Mouse (Mus musculus): ENCODE results near the gene Nxpe2. TPM values are rescaled to one million over a fixed set of nuclear protein-coding genes. Genes with fewer than 3 reads are reported as not detected.
"Not testable (repeated sequence)": the region's sequence is repeated elsewhere in the genome, so short reads cannot be mapped to it uniquely, and the experiment has no call there.

The Nxpe2 gene
- polyA plus RNA-seq, 1 experiment from 2014 or later: 0.42 TPM

DNA sequence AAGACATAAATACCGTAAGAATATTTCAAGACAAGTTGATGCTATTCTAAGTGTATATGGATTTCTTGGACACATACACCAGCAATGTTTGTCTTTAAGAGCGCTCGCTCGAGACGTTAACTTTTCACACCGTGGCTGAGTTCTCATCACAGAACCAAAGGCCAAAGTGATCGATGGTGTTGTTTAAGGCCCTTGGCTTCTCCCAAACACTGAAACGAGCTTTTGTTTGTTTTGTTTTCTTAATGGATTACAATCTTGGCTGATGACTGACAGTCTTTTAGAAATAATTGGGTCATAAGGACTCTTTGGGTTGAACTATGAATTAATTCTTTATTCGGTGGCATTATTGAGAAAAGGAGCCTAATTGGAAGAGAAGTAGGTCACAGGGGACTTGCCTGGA lies 7.8 kb downstream of the Nxpe2 start:
- no peak overlapping the region for H3K27ac ChIP-seq
- no peaks in the 10 kb centered on the region for H3K27me3 ChIP-seq
- H3K4me1 ChIP-seq: no peaks in the 10 kb centered on the region
- ATAC-seq (ENCODE audit: low FRiP score): no peak
- WGBS: 74% methylated on average over 9 of the region's 9 CpGs
- no peak overlapping the region for H3K4me2 ChIP-seq
- no peaks in the 10 kb centered on the region for H3K9me3 ChIP-seq
- H3K4me3 ChIP-seq (replicated peaks): no peak overlapping the region
- H3K9ac ChIP-seq: no peak overlapping the region
- no peaks in the 10 kb centered on the region for H3K36me3 ChIP-seq (replicated peaks)

DNA sequence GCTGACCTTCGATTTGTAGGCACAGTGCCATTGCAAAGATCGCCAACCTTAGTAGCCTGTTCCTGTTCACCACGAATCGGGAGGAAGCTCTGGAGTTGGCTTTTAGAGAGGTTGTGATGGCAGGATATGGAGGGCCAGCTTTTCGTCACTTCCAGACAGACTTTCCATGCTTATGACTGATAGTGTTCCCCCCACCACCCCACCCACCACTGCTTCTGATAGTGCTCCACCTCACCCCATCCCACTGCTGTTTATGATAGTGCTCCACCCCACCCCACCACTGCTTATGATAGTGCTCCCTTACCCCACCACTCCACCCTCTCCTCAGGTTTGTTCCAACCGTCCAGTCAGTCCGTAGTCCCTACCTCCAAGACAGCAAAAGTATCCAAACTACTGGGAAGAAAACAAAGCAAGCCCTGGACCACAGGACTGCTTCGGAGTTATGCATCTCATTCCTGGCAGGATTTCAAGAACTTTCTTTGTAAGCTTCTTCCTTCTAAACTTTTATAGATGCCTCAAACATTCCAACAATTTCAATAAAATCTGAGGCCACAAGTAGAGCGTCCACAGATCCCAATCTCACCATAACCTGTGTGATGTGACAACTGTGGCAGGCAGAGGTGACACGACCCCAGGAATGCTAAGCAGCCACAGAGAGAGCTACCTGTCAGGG lies 12.4 kb downstream of the Nxpe2 start:
- no peak overlapping the region for H3K4me3 ChIP-seq (replicated peaks)
- no peaks in the 10 kb centered on the region for H3K27me3 ChIP-seq
- no peak overlapping the region for H3K27ac ChIP-seq
- H3K36me3 ChIP-seq (replicated peaks): no peaks in the 10 kb centered on the region
- H3K9me3 ChIP-seq: no peaks in the 10 kb centered on the region
- no peak overlapping the region for H3K9ac ChIP-seq
- ATAC-seq (ENCODE audit: low FRiP score): no peak
- H3K4me2 ChIP-seq: no peak overlapping the region
- WGBS: 92% methylated on average over 10 of the region's 10 CpGs
- H3K4me1 ChIP-seq: no peaks in the 10 kb centered on the region

DNA sequence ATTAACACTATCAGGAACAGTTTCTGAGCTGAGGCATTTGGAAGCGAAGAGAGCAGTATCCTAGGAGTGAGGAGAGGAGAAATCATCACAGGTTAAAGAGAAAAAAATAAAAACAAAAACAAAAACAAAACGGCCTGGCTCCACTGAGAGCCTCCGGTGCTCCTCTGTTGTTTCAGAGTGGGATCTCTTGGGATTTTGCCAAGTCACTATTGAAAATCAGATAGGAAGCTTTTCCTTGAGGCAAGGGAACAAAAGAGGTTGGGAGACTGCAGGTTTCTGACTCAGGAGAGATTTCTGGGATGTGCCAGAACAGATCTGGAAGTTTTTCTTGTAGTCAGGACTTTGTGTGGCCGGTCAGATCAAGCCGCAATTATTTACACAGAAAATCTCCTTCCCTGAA lies 13.7 kb downstream of the Nxpe2 start:
- H3K27me3 ChIP-seq: no peaks in the 10 kb centered on the region
- WGBS: 57% methylated on average over 5 of the region's 5 CpGs
- no peaks in the 10 kb centered on the region for H3K4me1 ChIP-seq
- H3K9ac ChIP-seq: no peak overlapping the region
- H3K9me3 ChIP-seq: no peaks in the 10 kb centered on the region
- H3K4me2 ChIP-seq: no peak overlapping the region
- no peak overlapping the region for H3K4me3 ChIP-seq (replicated peaks)
- H3K36me3 ChIP-seq (replicated peaks): no peaks in the 10 kb centered on the region
- ATAC-seq (ENCODE audit: low FRiP score): no peak
- H3K27ac ChIP-seq: no peak overlapping the region

DNA sequence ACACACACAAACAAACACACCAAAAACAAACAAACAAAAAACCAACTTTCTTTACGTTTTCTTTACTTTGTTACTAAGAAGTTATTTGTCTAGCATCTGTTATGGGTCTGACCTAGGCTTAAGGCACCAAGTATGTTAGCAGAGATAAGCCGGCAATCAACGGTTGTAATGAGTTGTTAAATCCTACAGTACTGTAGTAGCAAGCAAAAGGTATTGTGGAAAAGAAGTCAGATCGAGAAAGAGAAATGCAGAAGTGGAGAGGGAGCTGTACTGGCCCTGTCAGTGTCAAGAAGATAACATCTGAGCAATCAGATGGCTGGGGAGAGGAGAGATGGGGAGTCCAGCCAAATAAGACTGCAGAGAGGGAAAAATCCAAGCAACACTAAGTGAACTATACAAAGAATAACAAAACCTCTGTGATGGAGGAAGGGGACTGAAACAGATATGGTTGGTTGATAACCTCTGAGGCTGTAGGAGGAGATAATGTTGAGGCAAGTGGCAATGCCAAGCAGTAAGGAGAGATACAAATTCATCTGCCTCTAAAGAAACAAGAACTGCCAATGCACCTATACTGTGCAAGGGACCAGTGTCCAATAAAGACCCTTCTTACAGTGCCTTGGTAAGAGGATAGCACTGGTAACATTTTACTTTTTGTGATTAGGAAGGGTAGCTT lies 14.3 kb downstream of the Nxpe2 start:
- no peaks in the 10 kb centered on the region for H3K4me1 ChIP-seq
- ATAC-seq (ENCODE audit: low FRiP score): no peak
- no peak overlapping the region for H3K27ac ChIP-seq
- H3K9ac ChIP-seq: no peak overlapping the region
- 83% methylated on average over 4 of the region's 4 CpGs for WGBS
- H3K36me3 ChIP-seq (replicated peaks): no peaks in the 10 kb centered on the region
- H3K4me3 ChIP-seq (replicated peaks): no peak overlapping the region
- no peaks in the 10 kb centered on the region for H3K9me3 ChIP-seq
- no peaks in the 10 kb centered on the region for H3K27me3 ChIP-seq
- no peak overlapping the region for H3K4me2 ChIP-seq

DNA sequence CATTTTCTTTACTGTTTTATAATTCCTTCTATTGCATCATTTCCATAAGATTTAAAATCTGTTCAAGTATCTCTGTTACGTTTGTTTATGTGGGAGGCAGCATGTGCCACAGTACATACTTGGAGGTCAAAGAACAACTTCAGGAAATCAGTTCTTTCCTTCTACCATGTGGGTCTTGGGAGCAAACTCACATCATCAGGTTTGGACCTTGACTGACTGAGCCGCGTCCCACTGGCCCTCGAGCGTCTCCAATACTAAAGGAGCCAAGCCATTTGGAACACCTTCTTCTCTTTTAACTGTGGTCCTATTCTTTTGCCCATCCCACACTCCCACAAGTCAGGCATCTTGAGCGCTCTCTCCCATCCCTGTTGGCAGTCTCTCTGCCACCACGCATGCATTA lies 23.7 kb downstream of the Nxpe2 start:
- no peak overlapping the region for H3K4me3 ChIP-seq (replicated peaks)
- no peaks in the 10 kb centered on the region for H3K27me3 ChIP-seq
- WGBS: 93% methylated on average over 7 of the region's 7 CpGs
- H3K27ac ChIP-seq: no peak overlapping the region
- ATAC-seq (ENCODE audit: low FRiP score): no peak
- no peaks in the 10 kb centered on the region for H3K36me3 ChIP-seq (replicated peaks)
- no peak overlapping the region for H3K9ac ChIP-seq
- no peaks in the 10 kb centered on the region for H3K9me3 ChIP-seq
- no peaks in the 10 kb centered on the region for H3K4me1 ChIP-seq
- H3K4me2 ChIP-seq: no peak overlapping the region

DNA sequence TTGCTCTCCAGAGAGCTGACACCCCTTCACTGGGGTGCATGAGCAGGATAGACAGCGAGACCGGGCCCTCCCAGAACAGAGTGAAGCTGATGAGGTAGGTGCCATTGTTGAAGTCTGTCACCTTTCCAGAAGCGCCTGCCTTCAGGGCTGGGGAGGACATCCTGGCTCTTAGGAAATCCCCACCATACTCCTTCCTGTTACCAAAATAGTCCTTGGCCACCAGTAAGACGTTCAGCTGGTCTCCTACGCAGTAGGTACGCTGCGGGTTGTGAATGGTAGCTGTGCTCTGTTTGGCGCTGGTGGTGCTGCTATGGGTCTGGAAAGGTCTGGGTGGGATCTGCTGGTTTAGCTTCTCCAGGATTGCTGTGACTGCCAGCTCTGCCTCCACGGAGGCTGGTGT lies 26.9 kb downstream of the Nxpe2 start:
- Histone ChIP-seq H3K27ac (no peak overlapping the region), H3K4me1 (no peaks in the 10 kb centered on the region), H3K4me3 (replicated peaks) (no peak overlapping the region), H3K36me3 (replicated peaks) (no peaks in the 10 kb centered on the region), H3K9me3 (no peaks in the 10 kb centered on the region), H3K9ac (no peak overlapping the region), H3K4me2 (no peak overlapping the region), H3K27me3 (no peaks in the 10 kb centered on the region)
- 88% methylated on average over 9 of the region's 9 CpGs for WGBS
- no peak for ATAC-seq (ENCODE audit: low FRiP score)

DNA sequence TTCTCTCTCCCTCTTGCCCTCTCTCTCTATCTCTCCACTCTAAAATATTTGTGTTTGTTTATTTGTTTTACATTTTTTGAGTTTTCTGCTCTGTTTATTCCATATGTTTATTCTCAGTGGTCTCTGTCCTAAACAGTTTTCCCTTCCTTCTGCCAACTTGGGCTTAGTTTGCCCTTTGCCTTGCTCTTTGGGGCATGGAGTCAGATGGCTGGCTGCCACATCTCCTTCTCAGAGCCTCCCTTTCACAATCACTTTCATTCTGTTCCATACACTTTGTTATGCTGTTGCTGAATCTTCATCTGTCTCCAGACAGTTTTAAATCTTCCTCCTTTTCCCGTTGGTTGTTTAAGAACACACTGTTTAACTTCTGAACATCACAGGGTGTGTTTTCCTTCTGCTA lies 37.4 kb downstream of the Nxpe2 start:
- no peaks in the 10 kb centered on the region for H3K27me3 ChIP-seq
- no peak overlapping the region for H3K27ac ChIP-seq
- H3K4me1 ChIP-seq: peaks cover 8% of the 10 kb centered on the region; the same call in 1 of the 2 replicates
- 90% methylated on average over 1 of the region's 1 CpGs for WGBS
- H3K36me3 ChIP-seq (replicated peaks): no peaks in the 10 kb centered on the region
- no peak overlapping the region for H3K4me2 ChIP-seq
- no peak overlapping the region for H3K4me3 ChIP-seq (replicated peaks)
- H3K9me3 ChIP-seq: no peaks in the 10 kb centered on the region
- ATAC-seq (ENCODE audit: low FRiP score): no peak
- H3K9ac ChIP-seq: no peak overlapping the region

DNA sequence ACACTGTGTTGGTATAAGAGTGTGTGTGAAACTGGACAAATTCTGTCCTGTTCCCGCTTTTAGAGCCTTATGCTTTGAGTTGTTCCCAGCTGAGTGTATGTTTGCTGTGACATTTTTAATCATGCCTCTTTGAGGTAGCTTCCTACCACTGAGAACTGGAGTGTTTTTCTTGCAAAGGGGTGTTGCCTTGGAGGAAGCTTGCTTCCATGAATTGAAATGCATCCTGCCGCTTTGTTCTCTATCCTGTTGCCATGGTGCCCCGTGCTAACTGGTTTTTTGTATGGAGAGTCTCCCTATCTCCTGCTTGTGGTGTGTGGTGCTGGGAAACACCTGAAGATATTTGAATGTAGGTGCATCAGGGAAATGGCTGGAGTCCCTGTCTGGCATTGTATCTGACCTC lies 39.1 kb downstream of the Nxpe2 start:
- H3K9ac ChIP-seq: no peak overlapping the region
- no peak overlapping the region for H3K27ac ChIP-seq
- H3K9me3 ChIP-seq: no peaks in the 10 kb centered on the region
- H3K36me3 ChIP-seq (replicated peaks): no peaks in the 10 kb centered on the region
- no peak overlapping the region for H3K4me2 ChIP-seq
- H3K4me1 ChIP-seq: peaks cover 8% of the 10 kb centered on the region; the same call in 1 of the 2 replicates
- H3K4me3 ChIP-seq (replicated peaks): no peak overlapping the region
- WGBS: 20% methylated on average over 3 of the region's 3 CpGs
- no peak for ATAC-seq (ENCODE audit: low FRiP score)
- no peaks in the 10 kb centered on the region for H3K27me3 ChIP-seq

DNA sequence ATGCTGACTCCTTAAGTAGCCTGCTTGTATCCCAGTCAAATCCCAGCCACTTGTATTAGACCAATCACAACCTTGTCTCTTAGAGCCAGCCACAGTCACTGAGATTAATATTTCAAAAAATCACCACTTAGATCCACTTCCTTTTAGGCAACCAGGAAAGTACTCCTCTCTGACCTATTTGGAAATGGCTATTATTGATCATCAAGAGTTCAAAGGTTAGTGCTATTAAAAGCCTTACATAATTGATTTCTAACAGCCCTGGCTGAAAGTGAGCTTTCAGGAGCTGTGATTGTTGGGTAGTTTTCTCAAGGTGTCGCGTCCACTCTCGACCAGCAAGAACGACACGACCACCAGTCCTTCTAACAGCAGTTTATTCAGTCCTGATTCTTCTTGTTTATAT lies 42.0 kb downstream of the Nxpe2 start:
- Histone ChIP-seq H3K4me1 (peaks cover 8% of the 10 kb centered on the region; the same call in 1 of the 2 replicates), H3K9ac (no peak overlapping the region), H3K9me3 (no peaks in the 10 kb centered on the region), H3K27me3 (no peaks in the 10 kb centered on the region), H3K36me3 (replicated peaks) (no peaks in the 10 kb centered on the region), H3K4me3 (replicated peaks) (no peak overlapping the region), H3K4me2 (no peak overlapping the region), H3K27ac (no peak overlapping the region)
- WGBS: 88% methylated on average over 5 of the region's 5 CpGs
- no peak for ATAC-seq (ENCODE audit: low FRiP score)

DNA sequence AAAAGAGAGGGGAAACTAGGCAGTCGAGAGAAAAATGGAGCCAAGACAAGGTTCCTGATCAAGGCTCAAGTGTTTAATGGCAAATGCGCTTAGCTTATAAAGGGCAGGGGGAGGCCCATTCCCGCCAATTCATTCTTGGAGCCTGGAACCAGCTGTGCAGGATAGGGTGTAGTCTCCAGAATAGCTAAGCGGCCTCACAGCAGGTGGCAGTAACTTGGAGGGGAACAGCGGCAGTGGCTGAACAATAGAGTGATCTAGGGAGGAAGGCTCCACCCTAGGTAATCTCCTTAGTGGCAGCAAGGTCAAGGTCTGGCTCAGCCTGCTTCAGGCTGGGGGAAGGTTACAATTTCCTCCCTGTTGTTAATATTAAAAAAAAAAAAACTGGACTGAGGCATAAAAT lies 49.7 kb downstream of the Nxpe2 start:
- H3K27ac ChIP-seq; H3K4me2 ChIP-seq; H3K27me3 ChIP-seq; H3K4me3 ChIP-seq (replicated peaks); H3K9me3 ChIP-seq; H3K9ac ChIP-seq; H3K4me1 ChIP-seq; ATAC-seq (ENCODE audit: low FRiP score); H3K36me3 ChIP-seq (replicated peaks): not testable (repeated sequence)
- 14% methylated on average over 5 of the region's 5 CpGs for WGBS

DNA sequence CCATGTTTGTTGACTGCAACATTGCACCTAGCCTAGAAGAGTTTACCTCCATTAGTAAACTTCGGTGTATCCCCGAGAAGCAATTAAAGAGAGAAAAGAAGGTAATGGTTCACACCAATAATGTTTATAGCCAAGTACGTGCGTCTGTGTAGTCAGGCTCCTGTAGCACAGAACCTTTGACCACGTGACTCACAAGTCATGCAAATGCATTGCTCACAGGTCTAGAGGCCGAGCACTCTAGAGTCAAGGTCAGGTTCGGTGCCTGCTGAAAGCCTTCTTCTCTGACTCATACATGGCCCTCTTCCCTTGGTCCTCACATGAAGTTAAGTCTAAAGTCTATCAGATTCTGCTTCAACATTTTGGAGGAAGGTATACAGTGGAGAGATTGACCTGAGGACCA lies 54.3 kb downstream of the Nxpe2 start:
- H3K4me1 ChIP-seq: peaks cover 2% of the 10 kb centered on the region; the same call in 1 of the 2 replicates

DNA sequence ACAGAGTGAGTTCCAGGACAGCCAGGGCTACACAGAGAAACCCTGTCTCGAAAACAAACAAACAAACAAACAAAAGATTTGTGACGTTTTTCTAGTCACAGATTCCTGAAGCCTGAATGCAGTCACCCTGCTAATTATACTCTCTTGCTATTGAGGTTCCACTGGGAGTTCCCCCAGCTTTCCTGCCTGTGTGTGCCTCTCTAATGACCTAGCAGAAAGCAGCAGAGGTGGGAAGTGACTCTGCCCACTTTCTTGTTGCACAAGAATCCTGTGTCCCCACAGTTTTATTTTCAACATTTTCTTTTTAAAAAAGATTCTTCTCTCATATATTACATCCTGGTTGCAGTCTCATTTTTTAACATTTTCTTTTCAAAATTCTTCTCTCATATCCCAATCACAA lies 58.5 kb downstream of the Nxpe2 start:
- Histone ChIP-seq H3K27ac (no peak overlapping the region), H3K4me2 (no peak overlapping the region), H3K4me3 (replicated peaks) (no peak overlapping the region), H3K9me3 (no peaks in the 10 kb centered on the region), H3K4me1 (no peaks in the 10 kb centered on the region), H3K36me3 (replicated peaks) (no peaks in the 10 kb centered on the region), H3K9ac (no peak overlapping the region), H3K27me3 (no peaks in the 10 kb centered on the region)
- ATAC-seq (ENCODE audit: low FRiP score): no peak
- WGBS: 79% methylated on average over 2 of the region's 2 CpGs

More for the DNA sequence above, 54.3 kb downstream of the Nxpe2 start:
- Histone ChIP-seq H3K9ac (no peak overlapping the region), H3K4me2 (no peak overlapping the region), H3K27ac (no peak overlapping the region), H3K27me3 (no peaks in the 10 kb centered on the region), H3K9me3 (no peaks in the 10 kb centered on the region), H3K4me3 (replicated peaks) (no peak overlapping the region), H3K36me3 (replicated peaks) (no peaks in the 10 kb centered on the region)
- ATAC-seq (ENCODE audit: low FRiP score): no peak
- 93% methylated on average over 7 of the region's 7 CpGs for WGBS

DNA sequence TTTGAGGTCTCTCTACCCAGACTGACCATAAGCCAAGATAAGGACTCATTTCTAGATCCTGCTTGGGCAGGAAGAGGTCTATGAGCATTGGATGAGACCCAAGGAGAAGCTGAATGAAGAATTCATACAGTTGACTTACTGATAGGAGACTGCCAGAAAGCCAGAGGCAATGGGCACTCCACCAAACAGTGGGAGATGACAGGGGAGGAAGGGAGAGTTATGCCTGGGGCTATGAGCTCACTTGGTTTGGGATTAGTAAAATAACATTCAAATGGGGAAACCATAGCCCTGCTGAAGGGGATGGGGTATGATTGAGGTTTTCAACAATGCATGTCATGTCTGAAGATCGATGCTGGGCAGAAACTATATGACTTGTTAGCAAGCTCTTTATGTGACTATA lies 63.0 kb downstream of the Nxpe2 start:
- H3K4me3 ChIP-seq (replicated peaks): no peak overlapping the region
- no peak overlapping the region for H3K9ac ChIP-seq
- no peaks in the 10 kb centered on the region for H3K27me3 ChIP-seq
- H3K4me1 ChIP-seq: no peaks in the 10 kb centered on the region
- no peaks in the 10 kb centered on the region for H3K36me3 ChIP-seq (replicated peaks)
- H3K27ac ChIP-seq: no peak overlapping the region
- no peak for ATAC-seq (ENCODE audit: low FRiP score)
- H3K9me3 ChIP-seq: no peaks in the 10 kb centered on the region
- H3K4me2 ChIP-seq: no peak overlapping the region
- WGBS: 84% methylated on average over 1 of the region's 1 CpGs

Measured in forebrain, embryonic 12.5 days (tissue).